Mouse (Mus musculus): ENCODE measurements around the gene Rgs3.

Gene Rgs3

GRCm38 (mm10) chr4:62626228-62627026, 66.8 kb downstream of the Rgs3 start:
- DNase-seq (ENCODE audit: low spot score in 2 of 2): no peak

GRCm38 (mm10) chr4:62627331-62627730, 67.7 kb downstream of the Rgs3 start:
- DNase-seq (ENCODE audit: low spot score in 2 of 2): no peak

GRCm38 (mm10) chr4:62628547-62628946, 68.9 kb downstream of the Rgs3 start:
- DNase-seq (ENCODE audit: low spot score in 2 of 2): no peak

GRCm38 (mm10) chr4:62629461-62629860, 69.8 kb downstream of the Rgs3 start:
- no peak for DNase-seq (ENCODE audit: low spot score in 2 of 2)

- DNase-seq (ENCODE audit: low spot score in 2 of 2): no peak
These were observed 70.3 kb downstream of the Rgs3 start for GRCm38 (mm10) chr4:62629905-62630304.

GRCm38 (mm10) chr4:62633243-62633642, 73.6 kb downstream of the Rgs3 start:
- DNase-seq (ENCODE audit: low spot score in 2 of 2): no peak

DNA sequence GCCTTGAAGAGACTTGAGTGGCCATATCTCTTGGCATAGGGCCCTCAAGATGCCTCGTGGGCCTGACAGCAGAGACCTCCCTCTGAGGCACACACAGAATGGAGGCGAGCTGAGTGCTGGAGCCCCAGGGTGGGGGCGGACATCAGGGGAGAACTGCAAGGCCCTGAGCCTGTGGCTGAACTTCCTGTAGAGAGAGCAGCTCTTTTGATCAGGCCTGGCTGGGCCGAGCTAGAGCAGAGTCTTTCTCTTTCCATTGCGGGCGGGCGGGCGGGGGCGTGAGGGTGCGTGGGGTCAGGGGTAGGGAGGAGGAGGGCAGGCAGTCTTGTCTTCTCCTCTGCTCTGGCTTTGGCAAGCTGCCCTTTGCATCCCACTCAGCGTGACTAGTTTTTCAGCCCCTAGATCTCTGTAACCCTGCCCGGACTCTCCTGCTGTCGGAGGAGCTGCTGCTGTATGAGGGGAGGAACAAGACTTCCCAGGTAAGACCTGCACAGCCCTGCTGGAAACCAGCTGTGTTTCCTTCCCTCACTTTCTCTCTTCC, 74.5 kb downstream of the Rgs3 start:
- no peak for DNase-seq (ENCODE audit: low spot score in 2 of 2)

- DNase-seq (ENCODE audit: low spot score in 2 of 2): no peak
These were observed 75.2 kb downstream of the Rgs3 start for GRCm38 (mm10) chr4:62634840-62635239.

GRCm38 (mm10) chr4:62636047-62636446, 76.4 kb downstream of the Rgs3 start:
- no peak for DNase-seq (ENCODE audit: low spot score in 2 of 2)

DNA sequence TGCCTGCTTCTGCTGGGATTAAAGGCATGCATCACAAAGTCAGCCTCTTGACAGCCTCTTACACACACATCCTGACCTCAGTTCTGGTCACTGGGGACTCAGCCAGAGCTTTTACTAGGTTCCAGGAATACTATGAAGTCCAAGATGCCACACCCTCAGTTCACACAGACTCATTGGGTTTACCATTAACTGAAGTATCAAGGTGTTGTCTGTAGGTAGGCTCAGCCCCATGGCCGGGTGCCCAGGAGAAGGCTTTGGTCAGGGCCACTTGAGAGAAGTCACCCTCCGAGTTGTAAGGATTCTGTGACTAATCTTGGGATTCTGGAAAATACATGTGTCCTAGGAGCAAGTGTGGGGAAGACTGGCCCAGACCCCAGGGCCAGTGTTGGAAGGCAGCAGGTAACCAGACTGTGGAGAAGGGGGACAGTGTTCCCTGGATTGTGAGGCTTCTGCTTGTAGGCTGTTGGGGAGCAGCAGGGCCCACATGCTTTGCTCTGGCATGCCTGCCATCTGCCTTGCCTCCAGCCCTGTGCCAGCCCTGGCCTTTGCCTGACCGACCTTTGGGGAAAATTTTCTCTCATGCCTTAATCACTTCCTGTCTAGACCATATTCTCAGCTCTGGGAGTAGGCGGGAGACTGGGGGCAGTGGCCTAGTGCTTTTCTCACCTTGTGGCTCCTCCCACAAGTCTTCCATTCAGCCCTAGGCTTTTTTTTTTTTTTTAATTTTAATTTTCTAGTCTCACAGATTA, 78.4 kb downstream of the Rgs3 start:
- DNase-seq (ENCODE audit: low spot score in 2 of 2): no peak

- DNase-seq (ENCODE audit: low spot score in 2 of 2): no peak
These were observed 81.0 kb downstream of the Rgs3 start for GRCm38 (mm10) chr4:62640496-62641229.

GRCm38 (mm10) chr4:62641230-62641589, 81.6 kb downstream of the Rgs3 start:
- no peak for DNase-seq (ENCODE audit: low spot score in 2 of 2)

GRCm38 (mm10) chr4:62641656-62642055, 82.0 kb downstream of the Rgs3 start:
- DNase-seq (ENCODE audit: low spot score in 2 of 2): no peak

- no peak for DNase-seq (ENCODE audit: low spot score in 2 of 2)
These were observed 83.8 kb downstream of the Rgs3 start for GRCm38 (mm10) chr4:62643401-62643800.

DNA sequence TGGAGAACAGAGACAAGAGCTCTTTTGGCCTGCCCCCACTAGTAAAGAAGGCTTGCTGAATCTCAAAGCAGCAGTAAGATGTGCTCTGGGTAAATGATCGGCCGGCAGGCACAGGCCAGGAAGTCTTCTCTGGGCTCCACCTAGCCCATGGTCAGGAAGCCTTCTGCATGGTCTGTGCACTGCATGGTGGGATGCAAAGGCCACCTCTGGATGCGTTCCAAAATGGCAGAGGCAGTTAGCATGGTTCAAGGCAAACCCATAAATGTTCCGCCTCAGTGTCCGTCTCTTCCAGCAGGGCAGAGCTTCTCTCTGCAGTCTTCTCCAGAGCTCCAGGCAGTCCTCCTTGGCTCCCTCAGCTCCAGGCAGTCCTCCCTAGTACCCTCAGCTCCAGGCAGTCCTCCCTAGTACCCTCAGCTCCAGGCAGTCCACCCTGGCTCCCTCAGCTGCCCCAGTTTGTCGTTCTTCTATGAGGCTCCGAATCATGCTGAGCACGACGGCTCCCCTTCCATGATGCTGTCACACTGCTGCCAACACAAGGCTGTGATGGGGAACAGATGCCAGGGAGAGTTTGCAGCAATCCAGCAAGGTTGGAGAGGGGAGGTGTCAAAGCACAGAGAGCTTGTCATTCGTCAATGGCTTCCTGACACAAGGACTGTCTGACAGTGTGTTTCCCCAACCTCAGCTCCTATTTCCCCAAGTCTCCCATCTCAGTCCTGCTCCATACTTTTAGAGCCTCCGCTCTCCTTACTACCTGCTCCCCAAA, 84.6 kb downstream of the Rgs3 start:
- peak in 1 of 2 experiments; percentile 55 for DNase-seq (ENCODE audit: low spot score in 2 of 2)

GRCm38 (mm10) chr4:62646556-62647248, 87.1 kb downstream of the Rgs3 start:
- DNase-seq (ENCODE audit: low spot score in 2 of 2): no peak

DNA sequence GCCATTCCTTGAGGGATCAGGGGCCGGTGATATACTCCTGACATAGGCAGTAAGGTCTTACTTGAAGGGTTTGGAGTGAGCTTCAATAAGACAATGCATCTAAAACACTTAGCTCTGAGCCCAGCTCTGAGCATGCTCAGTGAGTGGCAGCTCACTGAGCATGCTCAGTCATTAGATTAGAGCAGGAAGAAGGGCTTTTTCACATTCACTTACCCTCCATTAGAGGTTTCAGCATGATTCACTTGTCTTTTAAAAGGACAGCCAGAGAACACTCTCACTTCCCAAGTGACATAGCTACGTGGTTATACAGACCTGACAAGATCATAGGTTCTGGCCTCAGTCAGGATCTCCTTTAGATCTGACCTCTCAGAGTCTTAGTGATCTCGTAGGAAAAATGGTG, 89.2 kb downstream of the Rgs3 start:
- no peak for DNase-seq (ENCODE audit: low spot score in 2 of 2)

DNA sequence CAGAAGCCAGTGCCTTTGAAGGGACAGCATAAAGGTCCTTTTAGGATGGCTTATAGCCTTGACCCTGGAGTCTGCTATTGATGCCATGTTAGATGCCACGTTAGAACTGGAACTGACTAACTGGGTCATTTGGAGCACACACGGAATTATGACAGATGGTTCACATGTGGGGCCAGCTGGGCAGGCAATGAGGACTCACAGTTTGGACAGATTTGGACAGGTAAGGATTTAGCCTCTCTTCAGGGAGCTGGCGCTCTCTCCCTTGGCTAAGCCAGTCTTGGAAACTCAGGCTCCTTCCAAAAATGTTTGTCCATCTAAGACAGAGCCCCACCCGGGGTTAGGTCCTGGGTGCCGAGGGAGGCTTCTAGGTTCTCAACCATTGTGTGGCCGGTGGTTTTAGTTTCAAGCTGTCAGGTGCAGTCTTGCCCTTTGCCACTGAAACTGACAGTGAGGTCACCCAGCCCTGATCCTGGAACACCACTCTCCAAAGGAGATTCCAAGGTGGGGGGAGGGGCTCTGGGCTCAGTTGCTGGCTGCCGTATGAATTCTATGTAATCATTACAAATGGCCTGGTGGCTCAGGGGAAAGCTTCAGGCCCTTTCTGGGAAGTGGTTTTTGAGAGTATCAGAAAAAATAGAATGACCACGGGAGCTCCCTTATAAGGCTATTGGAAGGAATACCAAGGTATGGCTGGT, 90.0 kb downstream of the Rgs3 start:
- no peak for DNase-seq (ENCODE audit: low spot score in 2 of 2)

- no peak for DNase-seq (ENCODE audit: low spot score in 2 of 2)
These were observed 91.6 kb downstream of the Rgs3 start for GRCm38 (mm10) chr4:62651179-62651760.

DNA sequence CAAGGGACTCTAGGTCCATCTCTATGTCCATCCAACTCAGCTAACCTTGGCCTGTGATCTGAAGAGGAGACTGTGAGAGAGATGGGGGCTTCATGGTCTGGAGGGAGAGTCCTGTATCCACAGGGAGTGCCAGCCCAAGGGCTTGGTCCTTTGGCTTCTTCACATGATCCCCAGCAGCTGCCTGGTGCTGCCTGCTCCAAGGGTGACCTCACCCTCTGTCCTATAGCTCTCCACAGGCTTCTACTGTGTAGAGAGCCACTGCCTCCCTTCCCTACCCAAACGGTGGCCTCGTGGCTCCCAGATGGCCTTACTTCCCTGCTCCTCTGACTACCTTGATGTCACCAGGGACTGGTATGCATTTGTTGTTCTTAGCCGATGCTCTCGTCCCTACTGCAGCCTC, 92.6 kb downstream of the Rgs3 start:
- no peak for DNase-seq (ENCODE audit: low spot score in 2 of 2)
